Mouse (Mus musculus) limb, embryonic 11.5 days (tissue): Measurements from ENCODE around the gene Minos1. TPM values are rescaled to one million over a fixed set of nuclear protein-coding genes. Genes with fewer than 3 reads are reported as not detected.

Experiments used
- ATAC-seq: fragments of 200-750 bp; cut with Nextera tagmentation; 2 replicates; pipeline ENCODE4 v1.8.0; 2017; ENCODE audit warnings: low read depth; ENCODE audit not compliant: insufficient number of reproducible peaks, low FRiP score, low TSS enrichment
- DNase-seq: peaks from one replicate; pipeline ENCODE4 v3.0.0-alpha.2; 2015; ENCODE audit warnings: low spot score
- H3K27ac ChIP-seq: fragments of 300-500 bp; sonication (generic); replicated peaks from 2 replicates; pipeline ENCODE4 v1.5.1; 2014; ENCODE audit warnings: low read depth, mild to moderate bottlenecking, low read length
- H3K27me3 ChIP-seq: fragments of 300-500 bp; sonication (generic); 2 replicates; pipeline ENCODE4 v1.6.1; 2014; ENCODE audit warnings: mild to moderate bottlenecking, low read length, mixed read lengths; ENCODE audit not compliant: control insufficient read depth, insufficient read depth
- H3K36me3 ChIP-seq: fragments of 300-500 bp; sonication (generic); 2 replicates; pipeline ENCODE4 v1.6.1; 2014; ENCODE audit warnings: mild to moderate bottlenecking, low read length, moderate library complexity, mixed read lengths; ENCODE audit not compliant: control insufficient read depth, insufficient read depth
- H3K4me1 ChIP-seq: fragments of 300-500 bp; sonication (generic); 2 replicates; pipeline ENCODE4 v1.6.1; 2014; ENCODE audit warnings: low read length, mixed read lengths; ENCODE audit not compliant: control insufficient read depth, insufficient read depth
- H3K4me2 ChIP-seq: fragments of 300-500 bp; sonication (generic); 2 replicates; pipeline ENCODE4 v1.6.1; 2014; ENCODE audit warnings: low read depth, mild to moderate bottlenecking, moderate library complexity; ENCODE audit not compliant: severe bottlenecking
- H3K4me3 ChIP-seq: fragments of 300-500 bp; sonication (generic); 2 replicates; pipeline ENCODE4 v1.5.1; 2014; ENCODE audit warnings: low read depth, low read length
- H3K9ac ChIP-seq: fragments of 300-500 bp; sonication (generic); 2 replicates; pipeline ENCODE4 v1.6.1; 2014; ENCODE audit warnings: mild to moderate bottlenecking, low read length
- H3K9me3 ChIP-seq: fragments of 300-500 bp; sonication (generic); 2 replicates; pipeline ENCODE4 v1.6.1; 2016; ENCODE audit warnings: low read length; ENCODE audit not compliant: control insufficient read depth
- WGBS: fragments of 180-500 bp; shearing (Covaris S2); extraction: QIAGEN DNeasy Blood & Tissue Kit; methylation state at CpG from one replicate; pipeline ENCODE4 v1.1.7; 2014; 5-methylcytosine and 5-hydroxymethylcytosine counted together
- polyA plus RNA-seq: library from polyadenylated mRNA; unstranded; fragments of >200 nt; fragmentation: Nextera tagmentation; extraction: Ambion mirVana; gene quantifications from 2 replicates; pipeline ENCODE4 v1.2.1, GENCODE M21; 2014

Minos1 gene
- polyA plus RNA-seq, 1 experiment from 2014 or later, result 456 TPM

DNA sequence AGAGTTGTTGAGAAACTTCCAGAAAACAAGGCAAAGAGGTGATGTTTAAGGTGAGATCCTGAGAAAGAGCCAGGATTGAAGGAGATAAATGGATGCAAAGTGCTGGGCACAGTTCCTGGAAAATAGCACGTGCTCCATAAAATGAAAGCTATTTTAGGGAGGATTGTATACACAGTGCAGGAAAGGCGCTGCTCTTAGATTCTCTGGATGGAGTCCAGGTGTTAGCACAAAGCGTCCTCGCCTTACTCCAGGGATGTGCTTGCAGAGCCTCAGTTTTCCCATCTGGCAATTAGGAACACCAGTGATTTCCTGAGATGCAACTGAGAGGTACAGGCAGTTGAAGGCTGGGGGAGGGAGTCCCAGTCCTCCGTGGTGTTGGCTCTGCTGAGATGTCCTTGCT, 34.7 kb downstream of the Minos1 start:
- Histone ChIP-seq H3K36me3 (no peaks in the 10 kb centered on the region), H3K4me1 (peaks cover 12% of the 10 kb centered on the region), H3K9ac (no peak overlapping the region), H3K9me3 (no peaks in the 10 kb centered on the region; the same call in 1 of the 2 replicates), H3K4me3 (no peak overlapping the region), H3K4me2 (no peak overlapping the region), H3K27me3 (peaks cover 20% of the 10 kb centered on the region), H3K27ac (no peak overlapping the region)
- no peak for ATAC-seq
- WGBS, result 76% methylated on average over 5 of the region's 5 CpGs
- DNase-seq, result no peak

DNA sequence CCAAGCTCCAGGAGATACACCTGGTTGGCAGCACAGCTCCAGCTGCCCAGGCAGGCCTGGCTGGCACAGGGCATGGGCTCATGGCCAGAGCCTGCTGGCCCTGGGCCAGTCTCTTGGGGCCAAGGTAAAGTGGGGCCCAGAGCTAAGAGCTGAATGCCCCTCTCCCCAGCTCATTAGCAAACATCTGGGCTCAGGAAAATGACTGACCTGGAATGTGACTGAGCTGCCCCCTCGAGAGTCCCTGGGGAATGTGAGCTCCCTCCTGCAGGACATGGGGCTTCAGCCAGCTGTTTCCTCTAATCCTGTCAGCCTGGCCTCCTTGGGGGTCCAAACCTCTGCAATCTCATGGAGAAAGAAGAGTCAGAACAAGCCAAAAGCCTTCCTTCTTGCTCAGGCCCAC, 35.5 kb downstream of the Minos1 start:
- DNase-seq (no peak), ATAC-seq (no peak)
- Histone ChIP-seq H3K27me3 (peaks cover 20% of the 10 kb centered on the region), H3K4me3 (no peak overlapping the region), H3K27ac (no peak overlapping the region), H3K4me2 (no peak overlapping the region), H3K4me1 (peaks cover 19% of the 10 kb centered on the region), H3K9me3 (no peaks in the 10 kb centered on the region; the same call in 1 of the 2 replicates), H3K36me3 (no peaks in the 10 kb centered on the region), H3K9ac (no peak overlapping the region)
- 24% methylated on average over 1 of the region's 1 CpGs for WGBS

DNA sequence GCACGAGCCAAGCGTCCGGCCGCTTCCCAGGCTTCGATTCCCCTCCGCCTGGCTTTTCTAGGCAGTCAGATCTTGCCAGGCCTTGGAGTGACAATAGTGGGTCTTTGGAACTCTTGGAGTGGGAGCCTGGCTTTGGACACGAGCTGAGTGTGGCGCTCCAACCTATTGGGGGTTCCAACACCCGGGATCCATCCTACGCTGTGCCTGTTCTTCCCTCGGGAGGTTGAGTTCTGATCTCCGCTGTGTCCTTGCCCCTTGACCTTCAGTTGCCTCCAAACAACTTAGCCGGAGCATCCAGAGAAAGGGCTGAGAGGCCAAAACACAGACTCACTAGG, 37.8 kb downstream of the Minos1 start:
- no peak overlapping the region for H3K27ac ChIP-seq
- WGBS, result 23% methylated on average over 13 of the region's 13 CpGs
- peaks cover 19% of the 10 kb centered on the region for H3K4me1 ChIP-seq
- peak overlapping the region; percentile 65 for H3K4me3 ChIP-seq
- H3K36me3 ChIP-seq, result no peaks in the 10 kb centered on the region
- DNase-seq (no peak), ATAC-seq (no peak)
- no peaks in the 10 kb centered on the region; the same call in 1 of the 2 replicates for H3K9me3 ChIP-seq
- H3K4me2 ChIP-seq, result peak overlapping the region; percentile 93
- peaks cover 20% of the 10 kb centered on the region for H3K27me3 ChIP-seq
- peak overlapping the region; percentile 80; the same call in 1 of the 2 replicates for H3K9ac ChIP-seq

DNA sequence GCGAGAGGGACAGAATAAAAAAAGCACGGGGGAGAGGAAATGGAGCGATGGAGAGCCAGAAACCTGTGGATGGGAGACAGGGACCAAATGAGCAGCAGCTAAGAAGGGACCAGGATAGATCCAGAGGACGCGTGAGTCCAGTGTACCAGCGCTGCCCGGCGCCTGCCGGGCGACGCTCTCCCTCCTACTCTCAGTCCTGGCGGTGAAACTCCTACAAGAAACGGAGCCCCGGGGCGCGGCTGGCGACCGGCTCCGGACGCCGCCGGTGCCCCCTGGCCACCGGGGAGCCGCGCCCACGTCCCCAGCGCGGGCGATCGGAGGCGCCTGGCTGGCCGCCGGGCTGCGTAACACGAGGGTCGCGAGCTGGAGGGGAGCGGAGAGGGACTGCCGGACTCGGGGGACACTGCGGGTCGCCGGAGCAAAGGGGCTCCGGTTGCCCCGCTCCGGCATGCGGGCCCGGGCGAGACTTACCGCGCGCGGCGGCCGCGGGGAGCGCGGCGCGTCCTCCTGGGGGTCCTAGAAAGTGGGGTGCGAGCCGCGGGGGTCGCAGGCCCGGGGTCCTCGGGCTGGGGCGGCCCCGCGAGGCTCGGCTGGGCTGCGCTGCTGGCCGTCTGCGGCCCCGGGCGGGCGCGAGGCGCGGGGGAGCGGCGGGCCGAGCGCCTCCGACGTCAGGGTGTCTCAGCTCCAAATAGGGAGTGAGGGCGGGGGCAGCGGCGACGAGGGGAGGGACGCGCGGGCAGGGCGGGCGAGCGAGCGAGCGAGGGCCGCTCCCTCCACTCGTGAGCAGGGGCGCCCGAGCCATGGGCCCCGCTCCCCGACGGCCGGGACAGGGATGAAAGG, 38.3 kb downstream of the Minos1 start, which contains the start of gene Nbl1:
Gene Nbl1, minus strand, starts transcription at position 638 of the 840 bp plus-strand sequence.
- peak; percentile 51 for DNase-seq
- under 1% methylated on average over 92 of the region's 105 CpGs for WGBS

DNA sequence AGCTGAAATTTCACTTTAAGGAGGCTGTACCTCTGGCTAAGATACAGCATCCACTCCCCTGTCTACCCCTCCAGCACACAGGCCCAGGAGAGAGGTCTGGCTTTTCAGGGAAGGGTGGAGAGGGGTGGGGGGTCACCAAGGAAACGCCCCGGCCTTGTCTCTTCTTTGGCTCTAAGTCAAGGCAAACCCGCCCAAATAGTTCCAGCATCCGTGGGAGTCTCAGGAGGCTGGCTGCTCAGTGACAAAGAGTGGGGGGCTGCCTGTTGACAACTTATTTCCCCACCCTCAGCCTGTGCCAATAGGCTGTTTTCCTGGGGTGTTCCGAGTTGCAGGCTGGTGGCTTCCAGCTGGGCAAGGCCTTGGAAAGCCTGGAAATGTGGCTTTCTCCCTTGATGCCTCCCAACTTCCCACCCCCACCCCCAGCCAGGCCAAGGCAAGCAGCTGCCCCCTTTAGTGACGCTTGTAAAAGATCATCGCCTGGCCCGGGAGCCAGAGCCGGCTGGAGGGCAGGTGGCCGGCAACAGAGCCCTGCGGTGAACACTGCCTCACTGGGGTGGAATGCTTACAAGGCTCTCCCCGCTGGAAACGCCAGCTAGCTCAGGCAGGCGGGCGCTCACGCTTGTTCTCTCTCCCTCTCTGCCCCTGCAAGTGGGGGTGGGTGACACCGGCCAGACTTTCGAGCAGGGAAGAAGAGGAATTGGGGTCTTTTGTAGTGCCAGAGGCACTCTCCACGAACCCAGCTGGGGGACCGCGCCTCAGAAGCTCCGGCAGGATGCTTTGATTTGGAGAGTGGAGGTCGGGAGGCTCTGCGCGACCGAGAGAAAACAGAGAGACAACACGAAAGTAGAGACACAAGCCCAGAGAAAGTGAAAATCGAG, 39.2 kb downstream of the Minos1 start:
- ATAC-seq (0 out of 2 replicates have a peak, but pooled peaks have one; percentile 35), DNase-seq (peak; percentile 75)
- Histone ChIP-seq H3K4me2 (peak overlapping the region; percentile 93), H3K9me3 (no peaks in the 10 kb centered on the region; the same call in 1 of the 2 replicates), H3K4me3 (peak overlapping the region; percentile 65), H3K36me3 (no peaks in the 10 kb centered on the region), H3K4me1 (peaks cover 19% of the 10 kb centered on the region), H3K27me3 (peaks cover 20% of the 10 kb centered on the region), H3K9ac (peak overlapping the region; percentile 80), H3K27ac (peak overlapping the region; percentile 69)
- 4% methylated on average over 28 of the region's 28 CpGs for WGBS

More for the DNA sequence above, 38.3 kb downstream of the Minos1 start, which contains the start of gene Nbl1:
- Histone ChIP-seq H3K4me2 (peak within 1 kb of the TSS; percentile 93), H3K9me3 (no peaks in the 10 kb centered on the region; the same call in 1 of the 2 replicates), H3K9ac (peak within 1 kb of the TSS; percentile 80), H3K4me3 (peak within 1 kb of the TSS; percentile 65), H3K27ac (peak within 1 kb of the TSS; percentile 69), H3K27me3 (peaks cover 20% of the 10 kb centered on the region), H3K4me1 (peaks cover 19% of the 10 kb centered on the region), H3K36me3 (no peaks in the 10 kb centered on the region)
- no peak for ATAC-seq

DNA sequence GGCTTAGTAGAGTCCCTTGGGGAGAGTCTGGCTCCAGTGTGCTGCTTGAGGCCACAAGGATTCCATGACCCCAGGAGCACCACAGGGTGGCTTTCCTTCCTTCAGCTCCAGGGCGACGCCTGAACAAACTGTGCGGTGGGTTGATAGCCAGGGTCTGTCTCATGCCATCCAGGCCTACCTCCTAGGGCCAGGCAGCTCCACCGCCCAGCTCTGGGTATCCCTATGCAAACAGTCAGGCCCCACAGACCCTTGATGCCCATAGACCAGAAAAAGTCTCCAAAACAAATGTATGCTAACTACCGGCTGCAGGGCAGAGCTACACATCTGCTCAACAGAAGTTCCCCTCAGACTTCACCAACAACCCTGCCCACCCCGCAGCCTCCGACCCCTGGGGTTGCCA, 39.8 kb downstream of the Minos1 start:
- no peak overlapping the region; the same call in 1 of the 2 replicates for H3K27ac ChIP-seq
- DNase-seq (peak; percentile 45), ATAC-seq (no peak)
- H3K4me1 ChIP-seq, result peaks cover 19% of the 10 kb centered on the region
- peak overlapping the region; percentile 93 for H3K4me2 ChIP-seq
- H3K36me3 ChIP-seq, result no peaks in the 10 kb centered on the region
- no peaks in the 10 kb centered on the region; the same call in 1 of the 2 replicates for H3K9me3 ChIP-seq
- peaks cover 20% of the 10 kb centered on the region for H3K27me3 ChIP-seq
- H3K9ac ChIP-seq, result peak overlapping the region; percentile 80; the same call in 1 of the 2 replicates
- 37% methylated on average over 7 of the region's 7 CpGs for WGBS
- H3K4me3 ChIP-seq, result peak overlapping the region; percentile 65

- Histone ChIP-seq H3K36me3 (no peaks in the 10 kb centered on the region), H3K9me3 (no peaks in the 10 kb centered on the region; the same call in 1 of the 2 replicates), H3K9ac (no peak overlapping the region), H3K4me2 (peak overlapping the region; percentile 93; the same call in 1 of the 2 replicates), H3K4me1 (peaks cover 19% of the 10 kb centered on the region), H3K27me3 (peaks cover 20% of the 10 kb centered on the region), H3K27ac (no peak overlapping the region), H3K4me3 (peak overlapping the region; percentile 65)
- DNase-seq (no peak), ATAC-seq (no peak)
- WGBS, result 57% methylated on average over 15 of the region's 15 CpGs
These were observed 40.5 kb downstream of the Minos1 start for GRCm38 (mm10) chr4:139090303-139090940.
